Mouse (Mus musculus): ENCODE measurements at regions not wholly inside any gene's neighbourhood (a gene's known extent, or its start where the extent isn't known, plus 50 kb on each side); places are given as distances from the start of the nearest gene placed in this dataset.

DNA sequence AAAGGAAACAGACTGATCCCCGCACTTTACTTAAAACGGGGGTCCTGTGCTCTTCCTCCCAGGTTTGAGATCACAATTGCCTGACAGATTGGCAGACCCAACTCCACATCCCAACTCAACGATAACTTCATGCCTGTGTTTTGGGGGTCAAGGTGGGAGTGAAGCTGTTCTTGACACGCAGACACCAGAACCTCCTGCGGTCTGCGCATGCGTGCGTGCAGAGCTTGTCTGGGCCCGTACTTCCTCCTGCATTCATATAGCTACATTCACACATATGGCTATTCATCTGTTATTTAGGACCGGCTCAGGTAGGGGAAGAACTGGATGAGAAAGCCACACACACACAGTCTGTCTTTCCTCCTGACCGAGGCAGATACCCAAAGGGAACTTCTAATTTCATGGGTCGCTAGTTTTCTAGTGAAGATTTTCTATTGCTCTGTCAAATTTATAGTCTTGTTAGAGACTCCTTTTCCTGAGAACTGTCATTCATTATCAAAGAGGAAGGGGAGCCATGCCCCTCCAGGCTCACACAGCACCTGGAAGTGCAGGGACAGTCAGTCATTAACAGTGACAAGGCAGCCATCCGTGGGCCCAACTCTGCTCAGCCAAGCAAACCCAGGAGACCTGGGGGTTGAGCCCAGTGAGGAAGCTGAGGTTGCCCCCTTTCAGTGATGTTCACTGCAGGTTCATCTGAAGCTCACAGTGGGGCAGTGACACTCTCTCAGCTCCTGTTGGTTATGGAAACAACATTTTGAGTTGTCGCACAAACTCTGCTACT lies 104.0 kb upstream of the Gm3448 start:
- TF ChIP-seq POLR2A (IDR thresholded peaks at IDR 0.05; ENCODE audit: low read depth, low read length) = no peak
- no peak for TF ChIP-seq CTCF (IDR thresholded peaks at IDR 0.05; ENCODE audit: borderline replicate concordance, insufficient read depth, low read length)
- no peaks in the 10 kb centered on the region for H3K4me1 ChIP-seq (ENCODE audit: control insufficient read depth, insufficient read depth, low read length)
- no peak overlapping the region for H3K4me3 ChIP-seq (ENCODE audit: insufficient read depth, low read length)
- no peak overlapping the region for H3K27ac ChIP-seq (ENCODE audit: insufficient read depth, low read length)

DNA sequence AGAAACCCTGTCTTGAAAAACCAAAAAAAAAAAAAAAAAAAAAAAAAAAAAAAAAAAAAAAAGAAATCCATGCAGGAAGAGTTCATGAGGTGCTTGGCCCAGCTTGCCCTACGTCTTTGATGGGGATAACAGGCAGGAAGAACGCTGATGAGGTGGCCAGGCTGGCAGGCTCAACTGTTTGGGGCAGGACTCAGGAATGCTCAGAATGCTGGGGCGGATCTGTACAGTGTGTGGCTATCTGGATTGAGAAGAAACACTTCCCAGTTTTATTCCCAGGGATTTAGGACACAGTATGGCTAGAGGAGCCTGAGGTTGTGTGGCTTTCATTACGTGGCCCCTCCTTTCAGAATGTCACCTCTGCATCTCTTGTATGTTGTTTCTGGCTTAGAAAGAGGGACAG lies 99.1 kb upstream of the Gm3448 start:
- Histone ChIP-seq H3K4me3 (ENCODE audit: insufficient read depth, low read length) (no peak overlapping the region), H3K4me1 (ENCODE audit: control insufficient read depth, insufficient read depth, low read length) (no peaks in the 10 kb centered on the region), H3K27ac (ENCODE audit: insufficient read depth, low read length) (no peak overlapping the region)
- TF ChIP-seq POLR2A (IDR thresholded peaks at IDR 0.05; ENCODE audit: low read depth, low read length) (no peak), CTCF (IDR thresholded peaks at IDR 0.05; ENCODE audit: borderline replicate concordance, insufficient read depth, low read length) (no peak)
